Mouse (Mus musculus): ENCODE measurements around the gene Jkamp. TPM values are rescaled to one million over a fixed set of nuclear protein-coding genes. Genes with fewer than 3 reads are reported as not detected.
"Not testable (repeated sequence)": the region's sequence is repeated elsewhere in the genome, so short reads cannot be mapped to it uniquely, and the experiment has no call there.

Gene Jkamp
- polyA plus RNA-seq (2015; fragmentation: Nextera tagmentation; extraction: Ambion mirVana): 54.8 and 56.8 TPM in 2 replicates

DNA sequence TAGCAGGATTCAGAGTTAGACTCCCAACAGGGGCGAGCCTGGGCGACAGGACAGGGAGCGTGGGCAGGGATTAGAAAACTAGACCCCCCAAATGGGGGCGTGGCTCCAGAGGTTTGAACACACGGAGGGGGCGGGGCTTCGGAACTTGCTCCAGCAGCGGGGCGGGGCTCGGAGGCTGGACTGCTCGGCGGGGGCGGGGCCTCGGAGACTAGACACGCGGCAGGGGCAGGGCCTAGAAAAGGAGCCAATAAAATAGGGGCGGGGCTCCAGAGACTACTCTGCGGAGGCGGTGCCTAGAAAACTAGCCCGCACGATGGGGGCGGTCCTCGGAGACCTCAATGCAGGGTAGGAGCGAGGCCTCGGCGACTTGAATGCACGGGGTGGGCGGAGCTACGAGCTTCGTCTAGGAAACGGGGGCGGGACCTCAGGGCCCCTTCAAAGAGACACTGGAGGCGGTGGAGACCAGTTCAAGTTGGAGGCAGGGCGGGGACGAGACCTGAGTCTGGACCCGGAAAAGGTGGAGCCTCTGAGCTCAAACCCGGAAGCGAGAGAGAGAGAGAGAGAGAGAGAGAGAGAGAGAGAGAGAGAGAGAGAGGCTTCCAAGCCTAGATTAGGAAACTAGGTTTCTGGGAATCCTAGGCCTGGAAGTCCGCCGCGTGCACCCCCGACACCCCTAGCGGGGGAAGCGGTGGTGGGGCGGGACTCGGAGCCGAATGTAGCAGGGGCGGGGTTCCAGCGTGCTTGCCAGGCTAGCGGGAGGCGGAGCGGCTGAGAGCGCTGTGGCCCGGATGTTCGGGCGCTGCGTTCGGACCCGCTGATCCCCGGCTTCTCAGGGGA lies at the start of gene Jkamp, which contains the start of gene L3hypdh:
Jkamp (plus strand) TSS at position 261 of the 837 bp plus-strand sequence.
L3hypdh (minus strand) TSS at position 111 of the 837 bp plus-strand sequence.
- Histone ChIP-seq H3K4me1 (ENCODE audit: control insufficient read depth, insufficient read depth, low read length) (peaks cover 20% of the 10 kb centered on the region), H3K4me2 (ENCODE audit: low read depth, low read length) (peak within 1 kb of the TSS; percentile 81), H3K36me3 (ENCODE audit: control insufficient read depth, insufficient read depth, low read length) (no peaks in the 10 kb centered on the region), H3K27ac (ENCODE audit: low read length) (peak within 1 kb of the TSS; percentile 97), H3K9me3 (replicated peaks; ENCODE audit: control insufficient read depth, low read length) (no peaks in the 10 kb centered on the region), H3K4me3 (replicated peaks; ENCODE audit: low read length) (peak within 1 kb of the TSS; percentile 82), H3K9ac (ENCODE audit: low read length) (peak within 1 kb of the TSS; percentile 86), H3K27me3 (ENCODE audit: control insufficient read depth, insufficient read depth, low read length) (no peaks in the 10 kb centered on the region)
- ATAC-seq (ENCODE audit: insufficient read depth, low FRiP score): peak; percentile 97
- WGBS: 1% methylated on average over 59 of the region's 60 CpGs

DNA sequence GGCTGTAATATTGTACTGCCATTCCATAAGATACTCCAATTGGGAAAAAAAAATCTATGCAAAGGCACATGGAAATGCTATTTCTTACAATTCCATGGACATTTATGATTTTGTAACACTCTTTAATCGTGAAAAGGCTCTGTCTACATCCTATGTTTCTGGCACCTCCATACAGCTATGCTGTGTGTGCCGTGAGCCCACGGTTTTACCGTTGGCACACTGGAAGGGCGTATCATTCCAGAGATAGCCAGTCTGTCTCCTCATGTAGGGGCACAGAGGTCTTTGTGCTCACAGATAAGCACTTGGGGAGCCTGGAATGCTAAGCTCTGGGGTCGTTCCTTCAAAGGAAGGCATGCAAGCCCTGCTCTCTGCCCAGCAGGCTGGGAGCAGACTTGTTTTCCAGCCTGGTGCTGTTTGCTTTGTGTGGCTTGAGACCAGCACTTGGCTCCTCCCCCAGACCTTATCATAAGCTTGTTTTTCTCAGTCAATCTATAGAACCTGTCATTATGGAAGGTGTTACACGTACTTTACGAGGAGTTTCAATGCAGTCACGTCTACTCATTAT lies 49.2 kb upstream of the Jkamp start:
- H3K9ac ChIP-seq (ENCODE audit: low read length): no peak overlapping the region
- H3K4me1 ChIP-seq (ENCODE audit: control insufficient read depth, insufficient read depth, low read length): peaks cover 2% of the 10 kb centered on the region; the same call in 1 of the 2 replicates
- H3K4me2 ChIP-seq (ENCODE audit: low read depth, low read length): peak overlapping the region; percentile 33
- WGBS: 49% methylated on average over 9 of the region's 9 CpGs
- no peaks in the 10 kb centered on the region for H3K27me3 ChIP-seq (ENCODE audit: control insufficient read depth, insufficient read depth, low read length)
- no peak overlapping the region for H3K27ac ChIP-seq (ENCODE audit: low read length)
- no peak overlapping the region for H3K4me3 ChIP-seq (replicated peaks; ENCODE audit: low read length)
- H3K36me3 ChIP-seq (ENCODE audit: control insufficient read depth, insufficient read depth, low read length): no peaks in the 10 kb centered on the region
- peaks cover 6% of the 10 kb centered on the region; the same call in 1 of the 2 replicates for H3K9me3 ChIP-seq (replicated peaks; ENCODE audit: control insufficient read depth, low read length)
- no peak for ATAC-seq (ENCODE audit: insufficient read depth, low FRiP score)

DNA sequence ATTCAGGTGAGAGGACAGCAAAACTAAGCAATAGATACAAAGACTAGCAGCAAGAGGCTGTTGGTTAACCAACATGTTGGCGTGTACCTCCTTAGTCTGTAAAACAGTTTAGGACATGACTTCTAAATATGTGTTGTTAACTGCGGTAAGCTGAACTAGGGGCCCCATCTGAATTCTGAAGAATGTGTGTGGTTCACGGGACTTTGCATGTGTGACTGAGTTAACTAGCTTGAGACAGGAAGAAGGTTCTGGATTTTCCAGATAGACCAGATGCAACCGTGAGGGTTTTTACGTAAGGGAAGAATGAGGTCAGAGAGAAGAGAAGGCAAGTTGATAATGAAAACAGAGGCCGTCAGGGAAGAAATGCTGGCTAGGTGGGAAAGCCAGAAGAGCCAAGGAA lies 48.3 kb upstream of the Jkamp start:
- no peak for ATAC-seq (ENCODE audit: insufficient read depth, low FRiP score)
- peaks cover 2% of the 10 kb centered on the region; the same call in 1 of the 2 replicates for H3K4me1 ChIP-seq (ENCODE audit: control insufficient read depth, insufficient read depth, low read length)
- WGBS: 67% methylated on average over 6 of the region's 6 CpGs

DNA sequence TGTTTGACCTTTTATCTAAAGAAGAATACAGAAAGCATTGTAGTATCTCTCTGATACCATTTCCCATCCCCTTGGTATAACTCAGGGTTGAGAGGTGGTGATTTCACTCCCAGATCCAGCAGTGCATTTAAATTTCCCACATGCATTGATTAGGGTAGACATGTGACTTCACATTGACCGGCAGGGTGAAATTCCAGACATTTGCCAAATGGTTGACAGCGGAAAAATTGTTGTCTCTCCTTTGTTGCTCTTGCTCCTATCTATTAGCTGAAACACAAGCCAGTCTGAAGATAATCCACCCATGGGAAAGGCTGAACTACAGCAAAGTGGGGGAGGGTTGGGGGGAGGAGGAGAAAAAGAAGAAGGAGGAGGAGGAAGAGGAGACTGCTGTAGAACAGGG lies 46.5 kb upstream of the Jkamp start:
- Histone ChIP-seq H3K27me3 (ENCODE audit: control insufficient read depth, insufficient read depth, low read length) (no peaks in the 10 kb centered on the region), H3K36me3 (ENCODE audit: control insufficient read depth, insufficient read depth, low read length) (no peaks in the 10 kb centered on the region), H3K9me3 (replicated peaks; ENCODE audit: control insufficient read depth, low read length) (peaks cover 6% of the 10 kb centered on the region; the same call in 1 of the 2 replicates), H3K4me1 (ENCODE audit: control insufficient read depth, insufficient read depth, low read length) (peaks cover 2% of the 10 kb centered on the region; the same call in 1 of the 2 replicates), H3K4me2 (ENCODE audit: low read depth, low read length) (no peak overlapping the region), H3K9ac (ENCODE audit: low read length) (no peak overlapping the region), H3K27ac (ENCODE audit: low read length) (no peak overlapping the region), H3K4me3 (replicated peaks; ENCODE audit: low read length) (no peak overlapping the region)
- WGBS: 51% methylated on average over 2 of the region's 2 CpGs
- no peak for ATAC-seq (ENCODE audit: insufficient read depth, low FRiP score)

More for the DNA sequence above, 48.3 kb upstream of the Jkamp start:
- no peaks in the 10 kb centered on the region for H3K36me3 ChIP-seq (ENCODE audit: control insufficient read depth, insufficient read depth, low read length)
- H3K27ac ChIP-seq (ENCODE audit: low read length): no peak overlapping the region
- H3K27me3 ChIP-seq (ENCODE audit: control insufficient read depth, insufficient read depth, low read length): no peaks in the 10 kb centered on the region
- peaks cover 6% of the 10 kb centered on the region; the same call in 1 of the 2 replicates for H3K9me3 ChIP-seq (replicated peaks; ENCODE audit: control insufficient read depth, low read length)
- no peak overlapping the region for H3K9ac ChIP-seq (ENCODE audit: low read length)
- no peak overlapping the region for H3K4me2 ChIP-seq (ENCODE audit: low read depth, low read length)
- H3K4me3 ChIP-seq (replicated peaks; ENCODE audit: low read length): no peak overlapping the region

DNA sequence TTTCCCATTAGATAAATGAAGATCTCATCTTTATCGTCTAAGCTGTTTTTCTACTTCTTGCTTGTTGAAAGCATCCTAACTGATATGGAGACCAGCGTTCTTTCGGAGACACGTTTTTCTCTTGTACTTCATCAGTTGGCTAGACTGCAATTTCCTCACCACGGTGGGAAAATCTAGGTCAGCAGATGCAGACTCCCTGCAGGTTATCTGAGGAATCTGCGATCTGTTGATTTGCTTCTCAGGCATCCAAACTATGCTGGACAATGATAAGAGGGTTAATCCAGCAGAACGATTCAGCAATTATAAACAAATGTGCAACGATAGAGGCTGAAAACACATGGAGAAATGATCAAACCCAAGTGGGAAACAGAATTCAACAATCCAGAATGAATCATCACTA lies 45.9 kb upstream of the Jkamp start:
- no peak for ATAC-seq (ENCODE audit: insufficient read depth, low FRiP score)
- no peaks in the 10 kb centered on the region for H3K27me3 ChIP-seq (ENCODE audit: control insufficient read depth, insufficient read depth, low read length)
- H3K4me2 ChIP-seq (ENCODE audit: low read depth, low read length): no peak overlapping the region
- H3K36me3 ChIP-seq (ENCODE audit: control insufficient read depth, insufficient read depth, low read length): no peaks in the 10 kb centered on the region
- H3K27ac ChIP-seq (ENCODE audit: low read length): no peak overlapping the region
- H3K9ac ChIP-seq (ENCODE audit: low read length): no peak overlapping the region
- 51% methylated on average over 8 of the region's 8 CpGs for WGBS
- H3K9me3 ChIP-seq (replicated peaks; ENCODE audit: control insufficient read depth, low read length): peaks cover 6% of the 10 kb centered on the region; the same call in 1 of the 2 replicates
- no peak overlapping the region for H3K4me3 ChIP-seq (replicated peaks; ENCODE audit: low read length)
- H3K4me1 ChIP-seq (ENCODE audit: control insufficient read depth, insufficient read depth, low read length): peaks cover 2% of the 10 kb centered on the region; the same call in 1 of the 2 replicates

DNA sequence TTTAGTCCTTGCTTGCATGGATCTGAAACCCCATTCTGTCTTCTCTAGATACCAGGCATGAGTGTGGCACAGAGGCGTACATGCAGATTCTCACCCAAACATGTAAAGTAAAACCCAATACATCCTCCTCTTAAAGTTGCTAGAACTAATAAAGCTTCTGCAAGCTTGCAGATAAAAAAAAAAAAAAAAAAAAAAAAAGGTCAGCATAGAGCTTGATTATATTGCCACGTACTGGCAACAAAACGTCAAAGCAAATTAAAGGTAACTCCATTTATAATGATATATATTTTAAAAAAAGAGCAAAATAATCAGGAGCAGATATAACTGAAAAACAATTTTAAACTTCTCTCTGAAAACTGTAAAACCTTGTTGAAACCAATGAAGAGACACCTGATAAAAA lies 44.2 kb upstream of the Jkamp start:
- Histone ChIP-seq H3K4me2 (ENCODE audit: low read depth, low read length) (no peak overlapping the region), H3K4me3 (replicated peaks; ENCODE audit: low read length) (no peak overlapping the region), H3K36me3 (ENCODE audit: control insufficient read depth, insufficient read depth, low read length) (no peaks in the 10 kb centered on the region), H3K4me1 (ENCODE audit: control insufficient read depth, insufficient read depth, low read length) (peaks cover under 1% of the 10 kb centered on the region; the same call in 1 of the 2 replicates), H3K9me3 (replicated peaks; ENCODE audit: control insufficient read depth, low read length) (peaks cover 6% of the 10 kb centered on the region; the same call in 1 of the 2 replicates), H3K9ac (ENCODE audit: low read length) (no peak overlapping the region), H3K27me3 (ENCODE audit: control insufficient read depth, insufficient read depth, low read length) (no peaks in the 10 kb centered on the region), H3K27ac (ENCODE audit: low read length) (no peak overlapping the region)
- ATAC-seq (ENCODE audit: insufficient read depth, low FRiP score): no peak
- 94% methylated on average over 3 of the region's 3 CpGs for WGBS

DNA sequence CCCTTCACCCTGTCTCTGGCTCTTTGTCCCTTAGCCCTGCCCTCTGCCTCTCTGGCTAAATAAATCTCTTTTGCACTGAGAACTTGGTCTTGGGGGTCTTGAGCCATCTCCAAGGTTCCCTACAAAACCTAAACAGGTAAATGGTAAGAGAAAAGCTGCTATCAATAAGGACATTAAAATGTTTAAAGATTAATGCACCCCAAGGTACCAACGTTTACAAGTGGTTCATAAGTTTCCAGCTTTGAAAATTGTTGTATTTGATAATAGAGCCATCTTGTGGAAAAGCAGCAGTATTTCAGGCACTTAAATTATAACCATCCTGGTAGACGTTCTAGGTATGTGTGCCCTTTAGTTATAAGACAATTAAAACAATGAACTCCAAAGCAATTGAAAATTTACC lies 37.9 kb upstream of the Jkamp start:
- no peaks in the 10 kb centered on the region for H3K27me3 ChIP-seq (ENCODE audit: control insufficient read depth, insufficient read depth, low read length)
- no peak overlapping the region for H3K9ac ChIP-seq (ENCODE audit: low read length)
- no peak for ATAC-seq (ENCODE audit: insufficient read depth, low FRiP score)
- 3% methylated on average over 2 of the region's 2 CpGs for WGBS
- no peaks in the 10 kb centered on the region for H3K36me3 ChIP-seq (ENCODE audit: control insufficient read depth, insufficient read depth, low read length)
- H3K4me3 ChIP-seq (replicated peaks; ENCODE audit: low read length): no peak overlapping the region
- peaks cover 6% of the 10 kb centered on the region; the same call in 1 of the 2 replicates for H3K9me3 ChIP-seq (replicated peaks; ENCODE audit: control insufficient read depth, low read length)
- no peak overlapping the region for H3K27ac ChIP-seq (ENCODE audit: low read length)
- H3K4me1 ChIP-seq (ENCODE audit: control insufficient read depth, insufficient read depth, low read length): no peaks in the 10 kb centered on the region
- H3K4me2 ChIP-seq (ENCODE audit: low read depth, low read length): no peak overlapping the region

DNA sequence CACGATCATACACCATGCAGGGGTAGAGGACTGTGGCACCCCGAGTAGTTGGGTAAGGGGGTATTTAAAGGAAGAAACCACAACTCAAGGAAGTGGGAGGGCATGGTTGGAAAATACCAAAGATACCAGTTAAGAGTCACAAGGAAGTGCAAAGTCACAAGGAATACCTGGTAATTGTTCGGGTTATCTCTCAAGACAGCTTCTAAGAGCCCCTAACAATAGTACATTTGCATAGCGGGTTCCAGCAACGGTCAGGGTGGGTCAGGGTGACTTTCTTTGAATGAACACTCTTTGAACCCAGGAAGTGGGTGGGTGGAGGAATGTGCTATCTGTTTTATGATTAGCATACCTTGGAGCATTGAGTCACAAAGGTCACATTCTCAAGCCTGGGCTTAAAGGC lies 35.2 kb upstream of the Jkamp start:
- H3K27ac ChIP-seq (ENCODE audit: low read length); H3K4me2 ChIP-seq (ENCODE audit: low read depth, low read length); H3K9ac ChIP-seq (ENCODE audit: low read length); H3K4me1 ChIP-seq (ENCODE audit: control insufficient read depth, insufficient read depth, low read length); H3K4me3 ChIP-seq (replicated peaks; ENCODE audit: low read length); ATAC-seq (ENCODE audit: insufficient read depth, low FRiP score); H3K27me3 ChIP-seq (ENCODE audit: control insufficient read depth, insufficient read depth, low read length); H3K9me3 ChIP-seq (replicated peaks; ENCODE audit: control insufficient read depth, low read length); H3K36me3 ChIP-seq (ENCODE audit: control insufficient read depth, insufficient read depth, low read length): not testable (repeated sequence)
- 85% methylated on average over 5 of the region's 5 CpGs for WGBS

DNA sequence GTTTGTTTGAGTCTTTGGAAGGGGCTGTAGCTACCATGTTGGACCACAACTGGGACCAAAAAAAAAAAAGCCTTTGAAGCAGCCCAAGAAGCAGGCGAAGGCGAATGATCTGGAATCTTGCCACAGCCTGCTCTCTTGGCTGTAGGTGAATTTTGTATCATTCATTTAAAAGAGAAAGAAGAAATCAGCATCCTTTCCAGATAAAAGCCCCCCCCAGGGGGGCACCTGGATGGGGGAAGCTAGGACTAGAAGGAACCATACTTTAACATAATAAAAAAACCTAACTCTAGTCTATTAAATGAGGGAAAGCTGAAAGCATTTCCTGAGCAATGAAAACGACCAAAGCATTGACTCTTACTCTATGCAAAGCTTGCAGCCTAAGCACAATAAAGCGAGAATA lies 34.6 kb upstream of the Jkamp start:
- Histone ChIP-seq H3K9me3 (replicated peaks; ENCODE audit: control insufficient read depth, low read length) (peaks cover 6% of the 10 kb centered on the region; the same call in 1 of the 2 replicates), H3K36me3 (ENCODE audit: control insufficient read depth, insufficient read depth, low read length) (no peaks in the 10 kb centered on the region), H3K27me3 (ENCODE audit: control insufficient read depth, insufficient read depth, low read length) (no peaks in the 10 kb centered on the region), H3K4me2 (ENCODE audit: low read depth, low read length) (no peak overlapping the region), H3K9ac (ENCODE audit: low read length) (no peak overlapping the region), H3K4me1 (ENCODE audit: control insufficient read depth, insufficient read depth, low read length) (no peaks in the 10 kb centered on the region), H3K27ac (ENCODE audit: low read length) (no peak overlapping the region), H3K4me3 (replicated peaks; ENCODE audit: low read length) (no peak overlapping the region)
- ATAC-seq (ENCODE audit: insufficient read depth, low FRiP score): no peak
- WGBS: 89% methylated on average over 4 of the region's 4 CpGs
